Mouse (Mus musculus) kidney, postnatal 14 days (tissue): ENCODE results near the gene Spred1.
A peak's percentile ranks its signal among the peaks of the same experiment; 100 is the strongest.

Experiments used
- DNase-seq: peaks from one replicate; pipeline ENCODE4 v3.0.0; 2022; ENCODE audit warnings: mixed read lengths

Gene Spred1

DNA sequence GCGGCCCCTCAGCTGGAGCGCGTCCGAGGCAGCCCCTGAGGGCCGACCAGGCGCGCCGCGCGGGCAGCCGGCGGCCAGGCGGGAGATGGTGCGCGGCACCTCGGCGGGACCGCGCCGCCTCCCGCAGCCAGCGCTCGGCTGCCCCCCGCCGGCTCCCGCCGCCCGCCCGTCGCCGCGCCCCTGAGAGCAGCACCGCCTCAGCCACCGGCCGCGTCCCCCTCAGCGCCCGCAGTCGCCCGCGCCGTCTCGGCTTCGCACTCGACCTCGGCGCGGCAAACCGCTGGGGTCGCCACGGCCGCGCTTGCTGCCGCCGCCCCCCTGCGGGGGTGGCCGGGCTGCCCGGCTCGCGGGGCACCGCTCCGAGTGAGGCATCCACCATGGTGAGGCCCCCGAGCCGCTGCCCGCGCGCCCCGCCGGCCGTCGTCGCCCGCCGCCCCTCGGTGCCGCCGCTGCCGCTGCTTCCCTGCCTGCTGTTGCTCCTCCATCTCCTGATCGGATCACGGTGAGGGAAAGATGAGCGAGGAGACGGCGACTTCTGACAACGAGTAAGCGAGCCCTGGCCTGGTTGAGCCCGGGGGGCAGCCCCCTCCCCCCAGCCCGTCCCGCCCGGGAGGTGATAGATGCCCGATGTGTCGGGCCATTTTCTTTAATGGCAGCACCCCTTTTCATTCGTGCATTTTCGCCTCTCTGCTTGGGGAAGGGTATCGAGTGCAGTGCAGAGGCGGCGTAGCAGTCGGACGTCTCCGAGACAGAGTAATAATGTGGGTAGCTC lies at the start of gene Spred1:
Gene Spred1 (plus strand): TSS at position 163 of the 772 bp plus-strand sequence.
- no peak for DNase-seq

GRCm38 (mm10) chr2:117071596-117071995 lies 49.6 kb upstream of the Spred1 start:
- DNase-seq = no peak

GRCm38 (mm10) chr2:117078711-117079110 lies 42.5 kb upstream of the Spred1 start:
- no peak for DNase-seq

- DNase-seq = peak; percentile 38
Measured at GRCm38 (mm10) chr2:117079621-117080020, 41.6 kb upstream of the Spred1 start.

GRCm38 (mm10) chr2:117086002-117086765 lies 35.0 kb upstream of the Spred1 start:
- DNase-seq = peak; percentile 24

- DNase-seq = no peak
Measured at GRCm38 (mm10) chr2:117086766-117087457, 34.3 kb upstream of the Spred1 start.

DNA sequence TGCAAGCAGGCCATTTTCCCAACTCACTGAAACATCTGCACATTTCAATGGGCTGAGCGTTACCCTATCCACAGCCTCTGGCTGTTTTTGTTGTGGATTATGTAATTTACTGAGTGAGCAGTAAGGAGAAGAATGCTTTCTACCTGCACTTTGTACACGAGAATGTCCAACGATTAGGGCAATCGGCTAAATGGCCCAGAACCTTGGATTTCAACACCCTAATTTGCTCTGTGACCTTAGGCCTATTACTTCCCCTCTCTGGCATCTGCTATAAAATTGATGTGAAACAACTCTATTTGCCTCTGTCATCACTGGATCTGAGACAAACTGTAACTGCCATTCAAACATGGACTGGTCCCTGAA lies 33.7 kb upstream of the Spred1 start:
- DNase-seq = no peak

GRCm38 (mm10) chr2:117089482-117089881 lies 31.7 kb upstream of the Spred1 start:
- no peak for DNase-seq

GRCm38 (mm10) chr2:117090061-117090460 lies 31.1 kb upstream of the Spred1 start:
- no peak for DNase-seq

DNA sequence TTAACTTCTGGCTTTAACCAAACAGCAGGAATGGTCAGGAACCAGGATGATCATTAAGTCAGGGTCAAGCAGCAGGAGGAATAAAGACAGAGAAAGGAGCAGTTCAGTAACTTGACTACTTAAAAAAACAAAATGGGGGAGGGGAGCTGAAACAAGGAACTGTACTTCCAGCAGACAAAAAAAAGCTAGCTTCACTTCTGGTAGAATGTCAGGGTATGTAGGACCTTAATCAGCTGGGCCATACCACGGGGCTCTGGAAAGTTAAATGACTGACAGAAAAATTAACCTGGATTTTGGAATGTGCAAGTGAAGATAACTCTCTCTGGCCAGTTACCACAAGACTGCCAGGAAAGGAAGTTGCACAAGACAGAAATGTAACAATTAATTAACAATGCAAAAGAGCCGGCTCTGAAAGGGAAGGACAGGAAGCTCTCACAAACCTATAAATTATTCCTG lies 28.2 kb upstream of the Spred1 start:
- DNase-seq = peak; percentile 10

- no peak for DNase-seq
Measured at GRCm38 (mm10) chr2:117095491-117095890, 25.7 kb upstream of the Spred1 start.

DNA sequence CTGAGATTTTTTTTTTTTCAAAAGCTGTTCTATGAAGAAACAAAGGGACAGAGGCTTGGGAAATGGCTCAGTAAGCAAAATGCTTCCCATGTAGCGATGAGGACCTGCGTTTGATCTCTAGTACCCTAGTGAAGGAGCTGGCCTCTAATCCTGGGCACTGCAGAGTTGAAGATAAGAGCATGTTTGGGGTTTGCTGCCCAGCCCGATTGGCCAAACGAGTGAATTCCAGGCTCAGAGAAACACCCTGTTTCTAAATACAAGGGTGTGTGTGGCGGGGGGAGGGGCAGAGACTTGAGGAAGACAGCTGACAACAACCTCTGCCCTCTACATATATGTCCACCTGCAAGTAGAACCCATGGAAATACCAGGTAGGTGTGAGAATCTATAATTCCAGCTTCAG lies 23.9 kb upstream of the Spred1 start:
- no peak for DNase-seq

- DNase-seq = no peak
Measured at GRCm38 (mm10) chr2:117099316-117099715, 21.9 kb upstream of the Spred1 start.

GRCm38 (mm10) chr2:117103461-117103860 lies 17.7 kb upstream of the Spred1 start:
- no peak for DNase-seq

DNA sequence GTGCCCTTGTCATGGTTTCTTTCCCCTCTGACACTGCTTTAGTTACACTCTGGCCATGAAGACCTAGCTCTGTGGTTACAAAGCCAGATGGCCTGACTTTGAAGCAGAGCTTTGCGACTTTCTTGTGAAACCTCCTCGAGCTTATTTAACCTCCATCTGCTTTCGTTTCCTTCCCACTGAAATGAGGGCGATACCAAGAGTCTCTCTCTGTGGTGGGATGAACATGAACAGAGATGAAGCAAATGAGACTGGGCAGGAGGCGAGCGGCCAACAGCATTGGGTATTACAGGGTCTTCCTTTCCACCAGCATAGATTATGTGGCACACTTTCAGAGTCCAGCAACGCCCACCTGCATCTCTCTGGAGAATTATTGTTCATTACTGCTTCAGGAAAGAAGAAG lies 15.8 kb upstream of the Spred1 start:
- no peak for DNase-seq

DNA sequence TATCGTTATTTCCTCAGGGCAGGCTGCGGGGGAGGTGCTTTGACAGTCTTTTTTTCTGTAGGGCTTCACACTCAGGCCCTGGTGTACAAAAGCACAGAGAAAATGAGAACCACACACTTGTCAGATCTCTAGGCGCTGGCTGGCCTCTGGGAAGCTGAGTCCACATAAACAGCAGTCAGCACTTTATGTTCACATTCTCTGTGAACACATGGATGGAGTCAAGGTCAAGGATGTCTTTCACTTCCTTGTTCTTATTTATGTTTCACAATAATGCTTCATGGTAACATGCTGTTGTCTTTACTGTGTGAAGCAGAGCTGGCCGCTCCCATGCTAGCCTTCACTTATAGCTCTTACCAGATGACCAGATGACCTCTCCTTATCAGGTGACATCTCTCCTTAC lies 13.1 kb upstream of the Spred1 start:
- no peak for DNase-seq

DNA sequence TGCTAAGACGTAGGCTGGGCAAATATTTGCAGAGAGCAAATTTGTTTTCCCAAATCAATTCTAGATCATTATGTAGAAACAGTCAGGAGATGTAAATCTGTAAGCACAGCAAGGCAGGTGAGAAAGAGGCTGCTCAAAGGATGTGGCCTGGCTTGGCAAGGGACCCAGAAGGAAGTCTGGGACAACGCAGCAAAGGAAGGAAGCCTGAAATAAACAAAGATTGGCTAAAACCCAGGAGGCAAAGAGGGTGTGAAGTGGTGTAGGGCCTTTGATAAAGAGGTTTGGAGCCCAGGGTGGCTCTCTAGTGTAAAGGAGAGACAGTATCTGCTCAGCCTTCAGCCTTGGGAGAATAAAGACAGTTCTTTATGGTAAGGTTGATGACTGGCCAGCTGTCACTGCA lies 11.9 kb upstream of the Spred1 start:
- DNase-seq = peak; percentile 62

DNA sequence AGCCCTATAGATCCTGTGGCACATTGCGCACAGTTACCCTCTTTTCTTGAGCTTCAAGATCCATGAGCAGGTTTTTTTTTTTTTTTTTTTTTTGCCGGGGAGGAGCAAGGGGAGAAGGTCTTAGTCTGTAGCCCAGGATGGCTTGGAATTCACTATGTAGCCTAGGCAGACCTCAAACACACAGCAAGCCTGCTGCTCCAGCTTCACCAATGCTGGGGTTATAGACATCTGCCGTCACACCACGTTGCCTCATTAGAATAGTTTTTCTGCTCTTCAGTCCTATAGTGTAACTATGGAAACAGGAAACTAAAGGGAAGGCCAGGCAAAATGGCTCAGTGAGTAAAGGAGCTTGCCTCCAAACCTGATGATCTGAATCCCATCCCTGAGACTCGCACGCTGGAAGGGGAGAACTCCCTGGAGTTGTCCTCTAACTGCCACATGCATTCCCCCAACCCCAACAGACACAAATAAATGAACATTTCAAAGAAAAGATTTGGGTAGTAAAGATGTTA lies 10.8 kb upstream of the Spred1 start:
- DNase-seq = no peak

DNA sequence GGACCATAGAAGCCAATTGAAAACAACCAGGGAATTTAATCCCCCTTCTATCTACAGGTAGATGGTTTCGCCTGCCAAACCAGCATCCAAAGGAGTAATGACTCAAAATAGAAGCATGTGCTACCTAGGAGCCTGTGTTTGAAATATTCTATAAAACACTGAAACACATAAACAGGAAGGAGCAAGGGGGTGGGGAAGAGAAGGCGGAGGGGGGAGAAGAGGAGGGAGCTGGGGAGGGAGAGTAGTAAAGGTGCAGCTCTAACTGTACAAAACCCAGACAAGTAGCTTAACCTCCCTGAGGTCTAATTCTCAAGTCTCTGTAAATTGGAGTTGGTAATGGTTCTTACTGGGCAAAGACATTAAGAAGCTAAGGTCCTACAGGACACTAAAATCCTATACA lies 7.9 kb upstream of the Spred1 start:
- DNase-seq = no peak

- DNase-seq = peak; percentile 27
Measured at GRCm38 (mm10) chr2:117113762-117114161, 7.4 kb upstream of the Spred1 start.

GRCm38 (mm10) chr2:117118516-117118915 lies 2.7 kb upstream of the Spred1 start:
- no peak for DNase-seq

DNA sequence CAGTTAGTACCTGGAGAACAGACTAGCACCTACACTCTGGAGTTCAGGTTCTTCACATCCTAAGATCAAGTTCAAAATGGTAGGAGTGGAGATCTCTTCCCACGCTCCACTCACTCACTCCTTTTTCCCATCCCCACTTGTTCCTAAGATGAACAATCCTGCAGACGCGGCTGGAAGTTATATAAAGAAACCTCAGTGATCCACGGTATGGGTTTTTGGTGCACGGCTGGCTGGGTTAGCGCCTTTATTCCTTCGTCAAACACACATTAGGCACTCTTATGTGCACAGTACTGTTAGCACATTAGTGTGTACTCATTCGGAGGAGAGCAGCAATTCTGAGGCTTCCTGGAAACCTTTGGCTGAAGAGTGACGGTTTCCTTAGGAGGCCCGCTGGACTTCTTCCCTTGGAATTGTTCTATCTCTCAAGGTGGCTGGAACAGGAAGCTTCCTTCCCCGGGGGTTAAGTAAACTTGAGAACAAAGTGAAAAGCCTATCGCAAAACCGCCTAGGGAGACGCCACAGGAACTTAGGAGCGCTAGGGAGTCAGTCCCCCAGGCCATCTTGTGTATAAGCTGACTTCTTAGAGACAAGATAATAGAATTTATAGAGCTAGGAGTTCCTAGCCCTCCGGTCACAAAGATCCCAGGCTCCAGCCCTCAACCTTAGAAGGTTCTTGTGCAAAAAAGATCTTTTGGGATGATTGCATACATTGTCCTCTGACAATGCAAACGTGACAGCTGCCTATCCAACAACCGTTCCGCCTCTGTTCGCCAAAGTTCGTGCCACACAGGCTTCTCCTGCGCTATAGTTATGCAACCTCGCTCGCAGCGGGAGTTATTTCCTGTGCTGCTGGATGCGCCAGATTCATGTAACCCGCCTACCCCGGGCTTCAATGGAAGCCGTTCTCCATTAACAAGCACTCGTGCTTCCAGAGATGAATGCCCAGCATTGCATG lies 1.6 kb upstream of the Spred1 start:
- peak; percentile 86 for DNase-seq
